Mouse (Mus musculus) hindbrain, embryonic 13.5 days (tissue): ENCODE results near the gene Dars2. TPM values are rescaled to one million over a fixed set of nuclear protein-coding genes. Genes with fewer than 3 reads are reported as not detected.

Experiments
- ATAC-seq: fragments of 200-750 bp; cut with Nextera tagmentation; 2 replicates; pipeline ENCODE4 v1.8.0; 2017; ENCODE audit warnings: moderate TSS enrichment; ENCODE audit not compliant: low FRiP score
- H3K27ac ChIP-seq: fragments of 300-500 bp; sonication (generic); 2 replicates; pipeline ENCODE4 v1.5.1; 2015; ENCODE audit warnings: inconsistent platforms, mild to moderate bottlenecking, moderate library complexity
- H3K27me3 ChIP-seq: fragments of 300-500 bp; sonication (generic); 2 replicates; pipeline ENCODE4 v1.6.1; 2015; ENCODE audit warnings: mild to moderate bottlenecking, inconsistent platforms
- H3K36me3 ChIP-seq: fragments of 300-500 bp; sonication (generic); 2 replicates; pipeline ENCODE4 v1.6.1; 2015; ENCODE audit warnings: mild to moderate bottlenecking, inconsistent platforms
- H3K4me1 ChIP-seq: fragments of 300-500 bp; sonication (generic); replicated peaks from 2 replicates; pipeline ENCODE4 v1.6.1; 2015; ENCODE audit warnings: inconsistent platforms
- H3K4me2 ChIP-seq: fragments of 300-500 bp; sonication (generic); 2 replicates; pipeline ENCODE4 v1.6.1; 2015; ENCODE audit warnings: inconsistent platforms, mild to moderate bottlenecking, moderate library complexity
- H3K4me3 ChIP-seq: fragments of 300-500 bp; sonication (generic); 2 replicates; pipeline ENCODE4 v1.5.1; 2015; ENCODE audit warnings: mild to moderate bottlenecking, inconsistent platforms
- H3K9ac ChIP-seq: fragments of 300-500 bp; sonication (generic); 2 replicates; pipeline ENCODE4 v1.6.1; 2015; ENCODE audit warnings: mild to moderate bottlenecking, inconsistent platforms
- H3K9me3 ChIP-seq: fragments of 300-500 bp; sonication (generic); 2 replicates; pipeline ENCODE4 v1.6.1; 2016; ENCODE audit warnings: inconsistent platforms
- WGBS: fragments of 180-500 bp; shearing (Covaris S2); methylation state at CpG from one replicate; pipeline ENCODE4 v1.1.7; 2015; 5-methylcytosine and 5-hydroxymethylcytosine counted together
- polyA plus RNA-seq: library from polyadenylated mRNA; unstranded; fragments of >200 nt; fragmentation: Nextera tagmentation; extraction: Ambion mirVana; gene quantifications from 2 replicates; pipeline ENCODE4 v1.2.1, GENCODE M21; 2015

Gene Dars2
- polyA plus RNA-seq, 1 experiment from 2014 or later = 26.2 TPM

DNA sequence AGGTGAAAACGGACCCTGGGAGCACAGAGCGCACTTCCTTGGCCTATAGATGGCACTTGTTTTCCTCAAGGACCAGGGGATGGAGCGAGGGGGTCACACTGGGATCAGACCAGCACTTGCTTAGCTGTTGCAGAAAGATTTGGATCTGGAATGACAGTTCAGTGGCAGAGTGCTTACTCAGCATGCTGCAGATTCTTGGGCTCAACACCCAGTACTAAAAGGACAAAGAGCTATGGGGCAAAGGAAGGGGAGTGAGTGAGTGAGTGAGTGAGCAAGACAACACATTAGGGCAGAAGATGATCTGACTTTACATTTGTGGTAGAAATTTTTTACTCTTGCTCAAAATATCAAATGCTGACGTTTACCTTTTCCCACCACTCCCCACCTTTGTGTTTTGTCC, 65.5 kb downstream of the Dars2 start:
- H3K4me1 ChIP-seq = no peaks in the 10 kb centered on the region
- H3K4me2 ChIP-seq = no peak overlapping the region
- no peak for ATAC-seq
- no peak overlapping the region for H3K9ac ChIP-seq
- no peaks in the 10 kb centered on the region for H3K9me3 ChIP-seq
- H3K27me3 ChIP-seq = no peaks in the 10 kb centered on the region
- no peak overlapping the region for H3K4me3 ChIP-seq
- no peak overlapping the region for H3K27ac ChIP-seq
- H3K36me3 ChIP-seq = peaks cover 34% of the 10 kb centered on the region
- 67% methylated on average over 4 of the region's 4 CpGs for WGBS

- H3K27ac ChIP-seq = no peak overlapping the region
- H3K9ac ChIP-seq = no peak overlapping the region
- H3K9me3 ChIP-seq = no peaks in the 10 kb centered on the region
- no peaks in the 10 kb centered on the region for H3K27me3 ChIP-seq
- no peak for ATAC-seq
- H3K36me3 ChIP-seq = peaks cover 3% of the 10 kb centered on the region; the same call in 1 of the 2 replicates
- no peaks in the 10 kb centered on the region for H3K4me1 ChIP-seq
- H3K4me2 ChIP-seq = no peak overlapping the region
- H3K4me3 ChIP-seq = no peak overlapping the region
- 90% methylated on average over 6 of the region's 6 CpGs for WGBS
Observed at GRCm38 (mm10) chr1:160993851-160994250, 76.6 kb downstream of the Dars2 start.

Other genes with a start within 250 kb of the Dars2 start
- gene Rc3h1, start 164.2 kb downstream of the Dars2 start, polyA plus RNA-seq = 8.0 and 9.4 TPM in 2 replicates
- 3.7 and 3.9 TPM in 2 replicates for gene Serpinc1, start 92.1 kb downstream of the Dars2 start, polyA plus RNA-seq
- gene Zbtb37, start 35.8 kb downstream of the Dars2 start, polyA plus RNA-seq = 10.7 and 11.5 TPM in 2 replicates
- 13.1 and 13.2 TPM in 2 replicates for gene Cenpl, start 55 bp upstream of the Dars2 start, polyA plus RNA-seq
- 16.9 and 17.9 TPM in 2 replicates for gene Klhl20, start 60.9 kb upstream of the Dars2 start, polyA plus RNA-seq
- 13.6 and 14.0 TPM in 2 replicates for gene Ankrd45, start 72.0 kb upstream of the Dars2 start, polyA plus RNA-seq
- 0.82 and 0.83 TPM in 2 replicates for gene Tex50, start 88.7 kb upstream of the Dars2 start, polyA plus RNA-seq
- 209 and 223 TPM in 2 replicates for gene Prdx6, start 180.6 kb upstream of the Dars2 start, polyA plus RNA-seq